Mouse (Mus musculus) forebrain, embryonic 12.5 days (tissue): ENCODE measurements at regions not wholly inside any gene's neighbourhood (a gene's known extent, or its start where the extent isn't known, plus 50 kb on each side); places are given as distances from the start of the nearest gene placed in this dataset.

ENCODE experiments used
- ATAC-seq: fragments of 200-750 bp; cut with Nextera tagmentation; 2 replicates; pipeline ENCODE4 v1.8.0; 2017; ENCODE audit warnings: moderate TSS enrichment; ENCODE audit not compliant: low FRiP score
- H3K27ac ChIP-seq: fragments of 300-500 bp; sonication (generic); 2 replicates; pipeline ENCODE4 v1.5.1; 2016; ENCODE audit warnings: mild to moderate bottlenecking
- H3K27me3 ChIP-seq: fragments of 300-500 bp; sonication (generic); 2 replicates; pipeline ENCODE4 v1.6.1; 2016; ENCODE audit warnings: mild to moderate bottlenecking
- H3K36me3 ChIP-seq: fragments of 300-500 bp; sonication (generic); replicated peaks from 2 replicates; pipeline ENCODE4 v1.6.1; 2016; ENCODE audit warnings: mild to moderate bottlenecking
- H3K4me1 ChIP-seq: fragments of 300-500 bp; sonication (generic); 2 replicates; pipeline ENCODE4 v1.6.1; 2016
- H3K4me2 ChIP-seq: fragments of 300-500 bp; sonication (generic); 2 replicates; pipeline ENCODE4 v1.6.1; 2016; ENCODE audit warnings: mild to moderate bottlenecking, moderate library complexity
- H3K4me3 ChIP-seq: fragments of 300-500 bp; sonication (generic); replicated peaks from 2 replicates; pipeline ENCODE4 v1.5.1; 2016; ENCODE audit warnings: mild to moderate bottlenecking
- H3K9ac ChIP-seq: fragments of 300-500 bp; sonication (generic); 2 replicates; pipeline ENCODE4 v1.6.1; 2016; ENCODE audit warnings: mild to moderate bottlenecking
- H3K9me3 ChIP-seq: fragments of 300-500 bp; sonication (generic); 2 replicates; pipeline ENCODE4 v1.6.1; 2016
- WGBS: fragments of 180-500 bp; shearing (Covaris S2); methylation state at CpG from one replicate; pipeline ENCODE4 v1.1.7; 2016; 5-methylcytosine and 5-hydroxymethylcytosine counted together

DNA sequence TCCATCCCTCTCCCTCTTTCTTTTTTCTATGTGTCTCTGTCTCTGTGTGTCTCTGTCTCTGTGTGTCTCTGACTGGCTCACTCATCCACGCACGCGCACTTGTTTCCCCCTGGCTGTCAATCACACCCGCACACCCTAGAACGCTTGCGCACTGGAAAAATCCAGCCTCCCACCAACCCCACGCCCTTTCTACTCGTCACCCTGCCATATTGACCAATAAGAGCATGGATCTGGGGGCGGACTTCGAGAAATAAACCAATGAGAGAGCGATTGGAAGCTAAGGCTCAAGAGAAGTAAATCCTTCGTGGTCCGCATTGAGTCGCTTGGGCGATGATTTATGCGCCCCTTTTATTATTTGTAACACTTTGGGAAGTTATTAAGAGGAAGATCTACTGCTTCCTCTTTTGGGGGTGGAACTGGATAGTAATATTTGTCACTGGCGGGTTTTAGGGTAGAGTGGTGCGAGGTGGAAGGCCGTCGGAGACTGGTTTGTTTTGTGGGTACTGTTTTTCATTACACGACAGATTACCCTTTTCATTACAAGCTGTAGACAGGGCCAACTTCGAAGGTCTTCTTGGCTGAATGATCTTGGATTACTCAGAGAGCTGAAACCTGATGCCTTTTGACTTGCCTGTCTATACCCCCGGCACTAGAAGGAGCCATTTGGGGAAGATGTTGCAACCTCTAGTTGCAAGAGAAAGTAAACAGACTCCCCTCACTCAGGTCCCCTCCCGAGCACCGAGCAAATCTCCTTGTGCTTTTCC lies 259.4 kb upstream of the Nfe2l3 start:
- under 1% methylated on average over 25 of the region's 25 CpGs for WGBS
- no peak overlapping the region for H3K27ac ChIP-seq
- peaks cover 75% of the 10 kb centered on the region for H3K27me3 ChIP-seq

DNA sequence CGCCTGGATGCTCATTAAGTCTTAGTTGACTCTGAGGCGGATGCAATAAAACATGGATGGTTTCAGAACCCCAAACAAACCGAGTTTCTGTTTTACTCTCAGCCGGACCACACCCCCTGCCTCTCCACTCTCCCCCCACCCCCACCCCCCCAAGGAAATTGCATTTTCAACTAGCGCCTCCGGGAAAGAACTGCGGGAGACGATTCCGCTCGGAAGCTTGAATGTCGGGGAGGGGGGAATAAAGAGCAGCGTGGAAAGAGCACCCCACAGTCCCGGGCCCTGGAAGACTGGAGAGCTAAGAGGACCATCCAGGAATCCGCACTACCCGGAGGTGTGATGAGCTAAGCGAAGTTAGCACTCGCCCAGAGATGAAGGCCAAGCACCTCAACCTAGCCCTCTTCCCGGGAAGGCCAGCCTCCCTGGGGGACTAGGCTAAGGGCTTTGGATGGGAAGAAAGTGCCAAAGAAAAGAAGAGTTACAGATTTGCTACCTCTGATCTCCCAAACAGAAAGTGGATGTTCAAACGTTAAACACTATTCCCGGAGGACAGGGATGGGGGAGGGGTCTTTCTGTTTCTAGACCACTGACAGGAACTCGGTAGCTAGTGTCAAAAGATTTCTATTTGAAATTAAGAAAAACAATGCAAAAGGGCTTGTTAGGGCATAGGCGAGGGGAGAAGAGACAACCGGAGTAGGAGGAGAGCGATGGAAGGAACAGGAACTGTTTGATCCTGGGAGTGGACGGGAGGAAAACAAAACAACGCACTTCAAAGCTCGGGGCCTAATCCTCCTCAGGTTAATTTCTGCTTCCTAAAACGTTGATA lies 258.6 kb upstream of the Nfe2l3 start:
- WGBS, result 2% methylated on average over 28 of the region's 28 CpGs
- no peak for ATAC-seq
- peak overlapping the region; percentile 24 for H3K4me3 ChIP-seq
- H3K9me3 ChIP-seq, result no peaks in the 10 kb centered on the region
- no peak overlapping the region for H3K27ac ChIP-seq
- H3K36me3 ChIP-seq, result no peaks in the 10 kb centered on the region
- H3K27me3 ChIP-seq, result peaks cover 70% of the 10 kb centered on the region
- peak overlapping the region; percentile 49 for H3K4me2 ChIP-seq
- H3K9ac ChIP-seq, result no peak overlapping the region
- peaks cover 34% of the 10 kb centered on the region for H3K4me1 ChIP-seq

More for the DNA sequence above, 259.4 kb upstream of the Nfe2l3 start:
- Histone ChIP-seq H3K9me3 (no peaks in the 10 kb centered on the region), H3K9ac (no peak overlapping the region), H3K4me3 (peak overlapping the region; percentile 24), H3K36me3 (no peaks in the 10 kb centered on the region), H3K4me2 (peak overlapping the region; percentile 49), H3K4me1 (peaks cover 39% of the 10 kb centered on the region)
- peak; percentile 73 for ATAC-seq

DNA sequence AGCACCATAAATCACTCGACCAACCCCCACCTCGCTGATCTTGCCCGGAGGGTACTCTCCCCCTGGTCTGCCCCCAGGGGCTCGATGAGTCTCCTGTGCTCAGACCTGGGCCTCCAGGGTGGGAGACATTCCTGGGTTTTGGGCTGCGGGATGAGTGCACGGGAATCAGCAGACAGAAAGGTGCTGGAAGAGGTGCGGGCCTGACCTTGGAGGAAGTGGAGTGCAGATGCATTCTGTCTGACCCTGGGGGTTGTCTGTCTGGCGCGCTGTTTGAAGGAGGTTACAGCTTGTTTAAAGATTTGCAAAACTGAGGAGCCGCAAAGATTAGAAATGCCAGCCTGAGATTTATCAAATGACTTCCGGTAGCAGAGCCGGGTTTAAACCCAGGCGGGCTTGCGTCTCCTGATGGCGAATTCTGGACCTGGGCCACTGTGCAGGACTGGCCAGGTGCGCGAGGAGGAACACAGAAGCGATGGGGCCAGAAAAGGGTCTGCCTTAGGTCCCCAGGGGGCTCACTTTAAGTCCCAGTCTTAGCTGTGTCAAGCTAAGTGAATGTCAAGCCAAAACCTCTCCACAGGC lies 257.9 kb upstream of the Nfe2l3 start:
- WGBS, result 1% methylated on average over 18 of the region's 18 CpGs
- no peaks in the 10 kb centered on the region for H3K36me3 ChIP-seq
- H3K27me3 ChIP-seq, result peaks cover 65% of the 10 kb centered on the region
- H3K9ac ChIP-seq, result no peak overlapping the region
- H3K4me2 ChIP-seq, result no peak overlapping the region
- H3K4me1 ChIP-seq, result peaks cover 32% of the 10 kb centered on the region
- ATAC-seq, result no peak
- no peak overlapping the region for H3K27ac ChIP-seq
- H3K9me3 ChIP-seq, result no peaks in the 10 kb centered on the region
- no peak overlapping the region for H3K4me3 ChIP-seq

DNA sequence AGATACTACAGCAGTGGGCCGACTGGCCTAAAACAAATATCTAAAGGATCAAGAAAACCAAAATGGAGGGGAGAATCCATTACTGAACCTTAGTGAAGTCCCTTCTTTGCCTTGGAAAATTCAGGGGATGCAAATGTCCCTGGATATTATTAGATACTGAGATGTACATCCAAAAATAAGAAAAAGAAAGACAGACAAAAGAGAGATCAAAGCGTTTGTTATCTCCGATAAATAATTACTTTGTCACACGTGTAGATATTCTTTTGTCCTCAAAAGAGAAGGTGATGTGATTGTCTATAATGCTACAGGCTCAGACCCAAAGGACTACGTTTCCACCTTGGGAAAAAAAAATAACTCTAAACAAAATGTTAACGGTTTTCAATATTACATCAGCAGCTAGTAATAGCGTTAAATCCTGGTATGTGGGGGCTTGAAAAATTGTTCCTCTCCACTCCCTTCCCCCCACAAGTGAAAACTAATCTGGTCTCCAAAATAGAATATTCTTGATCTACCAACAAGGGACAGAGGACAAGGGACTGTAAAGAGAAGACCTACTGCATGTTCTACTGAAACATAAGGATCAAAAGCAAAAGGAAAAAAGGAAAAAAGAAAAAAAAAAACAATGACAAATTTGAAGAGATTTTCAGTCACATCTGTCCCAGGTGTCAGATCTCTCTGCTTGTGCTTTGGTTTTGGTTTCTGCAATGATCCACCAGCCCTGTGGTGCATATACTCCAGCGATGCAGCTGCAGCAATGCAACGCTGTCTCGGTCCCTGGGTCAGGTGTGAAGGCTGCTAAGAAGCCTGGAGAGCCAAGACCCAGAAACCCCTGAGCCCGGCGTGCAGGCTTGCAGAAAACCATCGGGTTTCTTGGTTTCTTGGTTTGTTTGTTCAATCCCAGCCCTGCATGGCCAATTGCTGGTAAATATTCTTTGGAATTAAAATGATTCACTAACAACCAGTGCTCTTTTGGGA lies 256.6 kb upstream of the Nfe2l3 start:
- H3K4me3 ChIP-seq, result no peak overlapping the region
- H3K4me1 ChIP-seq, result peaks cover 25% of the 10 kb centered on the region
- peaks cover 63% of the 10 kb centered on the region for H3K27me3 ChIP-seq
- ATAC-seq, result no peak
- no peak overlapping the region for H3K9ac ChIP-seq
- no peaks in the 10 kb centered on the region for H3K36me3 ChIP-seq
- H3K4me2 ChIP-seq, result no peak overlapping the region
- H3K27ac ChIP-seq, result no peak overlapping the region
- H3K9me3 ChIP-seq, result no peaks in the 10 kb centered on the region
- 4% methylated on average over 13 of the region's 13 CpGs for WGBS

DNA sequence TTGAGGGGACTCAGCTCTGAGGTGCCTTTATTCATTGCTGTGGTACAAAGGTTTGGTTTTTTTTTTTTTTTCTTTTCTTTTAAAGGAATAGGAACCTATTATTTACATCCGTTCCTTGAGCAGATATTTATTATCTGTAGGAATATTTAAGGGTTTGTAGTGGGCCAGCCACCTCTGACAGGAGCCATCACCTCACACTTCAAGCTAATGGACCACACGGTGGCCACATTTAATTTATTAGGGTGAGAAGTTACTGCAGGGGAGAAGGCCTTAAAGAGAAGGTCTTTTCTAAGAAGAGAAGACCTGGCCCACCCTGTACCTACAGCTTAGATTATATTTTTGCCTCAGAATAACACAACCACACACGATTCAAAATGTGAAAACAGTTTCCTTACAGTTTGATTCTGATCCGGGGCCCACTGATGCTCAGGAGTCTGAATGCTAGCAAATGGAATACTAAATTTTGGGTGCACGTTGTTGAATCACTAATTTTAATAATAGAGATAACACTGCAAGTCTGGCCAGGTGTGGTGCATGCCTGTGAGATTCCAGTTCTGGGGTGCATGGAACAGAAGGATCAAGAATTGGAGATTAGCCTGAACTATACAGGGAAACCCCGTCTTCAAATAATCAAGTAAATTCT lies 255.6 kb upstream of the Nfe2l3 start:
- no peak overlapping the region for H3K27ac ChIP-seq
- H3K9ac ChIP-seq, result no peak overlapping the region
- peaks cover 22% of the 10 kb centered on the region for H3K4me1 ChIP-seq
- peaks cover 70% of the 10 kb centered on the region for H3K27me3 ChIP-seq
- H3K4me2 ChIP-seq, result no peak overlapping the region
- no peak overlapping the region for H3K4me3 ChIP-seq
- no peaks in the 10 kb centered on the region for H3K36me3 ChIP-seq
- 6% methylated on average over 6 of the region's 6 CpGs for WGBS
- no peak for ATAC-seq
- H3K9me3 ChIP-seq, result no peaks in the 10 kb centered on the region

DNA sequence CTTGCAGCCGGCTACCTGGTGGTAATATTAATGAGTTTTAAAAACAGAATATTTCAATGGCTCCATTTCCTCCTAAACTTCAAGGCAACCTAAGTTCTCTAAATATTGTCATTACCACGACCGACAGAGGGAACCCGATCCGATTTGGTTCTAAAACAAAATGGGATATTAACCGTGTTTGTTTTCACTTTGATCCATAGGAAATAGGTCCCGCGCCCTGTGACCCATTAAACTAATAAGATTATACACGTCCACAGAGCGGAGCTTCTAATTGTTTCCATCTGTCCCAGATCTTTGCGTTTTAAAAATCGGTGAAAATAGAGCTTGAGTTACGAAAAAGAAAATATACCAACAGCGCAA lies 254.8 kb upstream of the Nfe2l3 start:
- Histone ChIP-seq H3K9me3 (no peaks in the 10 kb centered on the region), H3K27me3 (peaks cover 66% of the 10 kb centered on the region), H3K4me3 (peak overlapping the region; percentile 14), H3K36me3 (no peaks in the 10 kb centered on the region), H3K4me1 (peaks cover 16% of the 10 kb centered on the region), H3K9ac (no peak overlapping the region), H3K4me2 (peak overlapping the region; percentile 40), H3K27ac (no peak overlapping the region)
- 1% methylated on average over 14 of the region's 14 CpGs for WGBS
- ATAC-seq, result no peak

DNA sequence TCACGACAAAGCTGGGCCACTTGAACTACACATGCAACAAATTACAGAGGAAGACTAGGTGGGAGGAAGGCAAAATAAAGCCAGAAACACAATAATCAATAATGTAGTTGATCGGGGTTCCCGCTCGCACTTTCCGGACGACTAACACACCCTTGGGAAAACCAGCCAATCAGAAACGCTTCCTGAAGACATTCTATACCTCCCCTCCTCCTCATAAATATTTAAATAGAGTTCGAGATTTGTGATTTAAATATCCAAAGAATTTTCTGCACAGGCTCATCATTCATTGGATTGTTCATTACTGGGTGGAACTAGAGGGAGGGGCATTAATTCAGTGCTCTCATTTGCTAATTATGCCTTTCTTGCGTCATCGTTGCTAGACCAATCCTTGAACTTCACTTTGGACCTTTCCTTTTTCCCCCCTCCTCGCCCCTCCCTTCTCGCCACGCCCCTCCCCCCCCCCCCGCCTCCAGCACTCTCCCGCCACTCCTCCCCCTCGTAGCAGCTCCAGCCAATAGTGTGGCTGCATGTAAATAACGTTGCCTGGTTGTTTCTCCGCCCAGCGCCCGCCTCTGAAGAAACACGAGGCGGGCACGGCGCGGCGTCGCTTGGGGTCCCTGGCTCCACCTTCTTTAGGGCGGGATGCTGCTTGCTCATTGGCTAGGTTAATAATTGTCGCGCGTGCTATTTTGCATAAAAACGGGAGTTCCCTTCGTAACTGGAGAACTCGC lies 254.2 kb upstream of the Nfe2l3 start:
- H3K27ac ChIP-seq, result no peak overlapping the region
- no peaks in the 10 kb centered on the region for H3K9me3 ChIP-seq
- H3K4me3 ChIP-seq, result peak overlapping the region; percentile 14
- no peak overlapping the region for H3K9ac ChIP-seq
- no peaks in the 10 kb centered on the region for H3K36me3 ChIP-seq
- H3K27me3 ChIP-seq, result peaks cover 65% of the 10 kb centered on the region
- peak; percentile 98 for ATAC-seq
- H3K4me2 ChIP-seq, result peak overlapping the region; percentile 40
- peaks cover 15% of the 10 kb centered on the region for H3K4me1 ChIP-seq
- 2% methylated on average over 31 of the region's 34 CpGs for WGBS

DNA sequence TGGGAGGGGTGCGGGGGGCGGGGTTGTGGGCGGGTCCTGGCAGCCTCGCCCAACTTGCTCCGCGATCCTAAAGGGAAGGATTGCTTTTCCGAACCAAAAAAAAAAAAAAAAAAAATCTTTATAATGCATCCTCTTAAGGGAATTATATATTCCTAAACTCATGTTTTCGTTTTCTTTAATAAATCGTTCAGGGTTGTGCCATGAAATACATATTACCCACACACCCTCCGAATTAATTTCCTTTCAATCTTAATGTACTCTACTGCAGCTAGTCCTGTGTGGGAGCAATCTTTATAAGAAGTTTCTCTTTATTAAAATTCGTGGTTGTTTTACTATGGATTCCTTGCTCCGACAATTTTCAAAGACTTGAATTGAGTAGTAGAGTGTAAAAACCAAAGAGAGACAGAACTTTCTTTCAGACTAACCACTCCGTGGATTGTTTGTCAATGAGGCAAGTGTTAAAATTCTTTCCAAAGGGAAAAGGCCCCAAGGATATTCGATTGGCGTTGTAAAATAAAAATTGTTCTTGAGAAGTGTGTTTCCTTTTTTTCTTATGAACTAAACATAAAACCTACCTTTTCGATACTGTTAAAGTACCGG lies 253.6 kb upstream of the Nfe2l3 start:
- peaks cover 65% of the 10 kb centered on the region for H3K27me3 ChIP-seq
- H3K4me3 ChIP-seq, result no peak overlapping the region
- no peak overlapping the region for H3K9ac ChIP-seq
- ATAC-seq, result peak; percentile 7; the same call in 1 of the 2 replicates
- H3K27ac ChIP-seq, result no peak overlapping the region
- no peak overlapping the region for H3K4me2 ChIP-seq
- no peaks in the 10 kb centered on the region for H3K9me3 ChIP-seq
- H3K36me3 ChIP-seq, result no peaks in the 10 kb centered on the region
- peaks cover 8% of the 10 kb centered on the region; the same call in 1 of the 2 replicates for H3K4me1 ChIP-seq
- WGBS, result 4% methylated on average over 17 of the region's 17 CpGs

DNA sequence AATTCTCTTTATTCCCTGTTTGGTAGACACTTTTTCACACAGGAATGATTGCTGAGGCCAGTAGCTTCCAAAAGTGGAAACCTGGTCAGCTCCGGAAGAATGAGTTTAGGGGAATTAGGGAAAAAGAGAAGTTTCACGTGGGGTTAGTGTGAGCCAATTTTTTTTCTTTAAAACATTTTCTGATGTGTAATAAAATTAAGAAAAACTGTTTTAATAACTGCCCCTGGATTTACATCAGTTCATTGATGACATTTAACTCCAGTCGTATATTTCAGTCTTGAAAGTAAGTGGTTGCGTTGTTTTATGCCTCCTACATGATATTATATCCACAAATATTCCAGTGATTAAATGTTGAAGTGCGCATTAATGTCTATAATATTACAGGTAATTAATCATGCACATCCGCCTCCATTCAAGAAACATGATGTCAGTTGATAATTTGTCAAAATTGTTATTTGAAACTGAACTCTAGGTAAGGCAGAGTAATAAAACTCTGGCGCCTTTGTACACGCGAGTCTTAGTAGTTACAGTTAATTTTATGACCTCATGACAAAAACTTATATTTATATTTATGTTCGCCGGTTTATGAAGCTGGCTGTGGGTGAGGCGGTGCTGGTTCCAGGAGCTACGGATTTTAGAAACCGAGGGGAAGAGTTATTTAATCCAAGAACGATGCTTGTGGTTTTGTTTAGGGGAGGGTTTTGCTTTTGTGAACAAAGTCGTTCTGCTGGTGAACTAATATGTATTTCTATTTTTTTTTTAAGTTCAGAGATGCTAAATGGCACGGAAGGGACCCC lies 252.5 kb upstream of the Nfe2l3 start:
- H3K4me3 ChIP-seq, result no peak overlapping the region
- H3K27me3 ChIP-seq, result peaks cover 65% of the 10 kb centered on the region
- no peak overlapping the region for H3K27ac ChIP-seq
- no peak for ATAC-seq
- 8% methylated on average over 17 of the region's 17 CpGs for WGBS
- H3K9ac ChIP-seq, result no peak overlapping the region
- no peaks in the 10 kb centered on the region for H3K36me3 ChIP-seq
- H3K9me3 ChIP-seq, result no peaks in the 10 kb centered on the region
- no peaks in the 10 kb centered on the region for H3K4me1 ChIP-seq
- H3K4me2 ChIP-seq, result no peak overlapping the region
